Mouse (Mus musculus) liver (tissue): ENCODE data around the gene Nosip.

Experiments
- DNase-seq: peaks from one replicate; pipeline ENCODE4 v3.0.0-alpha.2; 2020; ENCODE audit warnings: mixed read lengths

Gene Nosip

GRCm38 (mm10) chr7:45060632-45061122 is 1.6 kb upstream of the Nosip start:
- DNase-seq: no peak

DNA sequence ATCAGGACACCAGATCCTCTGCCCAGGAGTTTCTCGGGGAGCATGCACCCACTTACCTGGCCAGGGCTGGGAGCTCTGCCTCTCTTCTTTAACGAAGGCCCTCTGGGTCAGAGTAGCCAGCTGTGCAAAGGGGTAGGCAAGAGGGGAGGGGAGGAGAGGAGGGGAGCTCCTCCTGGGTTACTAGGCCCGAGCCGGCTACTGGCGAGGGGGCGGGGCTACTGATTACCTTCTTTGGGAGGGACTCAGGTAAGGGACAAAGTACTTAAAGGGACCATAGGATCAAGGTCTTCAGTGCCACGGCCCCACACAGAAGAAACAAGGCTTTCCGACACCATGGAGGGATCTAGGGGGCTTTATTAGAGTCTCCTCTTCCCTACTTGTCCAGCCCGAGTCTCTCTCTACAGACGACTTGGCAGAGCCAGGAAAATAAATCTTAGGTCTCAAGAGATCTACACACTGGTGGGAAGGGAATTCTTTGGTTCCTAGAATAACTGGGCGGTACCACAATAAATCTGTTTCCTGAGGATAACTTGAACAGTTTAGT is 625 bp upstream of the Nosip start:
- peak; percentile 70 for DNase-seq

GRCm38 (mm10) chr7:45067190-45067999 is 5.2 kb downstream of the Nosip start:
- no peak for DNase-seq

DNA sequence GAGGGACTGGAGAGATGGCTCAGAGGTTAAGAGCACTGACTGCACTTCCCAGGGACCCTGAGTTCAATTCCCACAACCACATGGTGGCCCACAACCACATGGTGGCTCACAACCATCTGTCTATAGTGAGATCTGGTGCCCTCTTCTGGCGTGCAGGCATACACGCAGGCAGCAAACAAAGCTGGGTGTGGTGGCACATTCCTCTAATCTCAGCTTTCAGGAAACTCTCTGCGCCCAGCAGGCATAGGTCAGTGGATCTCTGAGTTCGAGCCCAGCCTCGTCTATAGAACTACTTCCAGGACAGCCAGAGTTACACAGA is 5.7 kb downstream of the Nosip start:
- peak; percentile 59 for DNase-seq

GRCm38 (mm10) chr7:45069671-45070070 is 7.4 kb downstream of the Nosip start:
- no peak for DNase-seq

- DNase-seq: no peak
These were observed 10.0 kb downstream of the Nosip start for GRCm38 (mm10) chr7:45072230-45072629.

DNA sequence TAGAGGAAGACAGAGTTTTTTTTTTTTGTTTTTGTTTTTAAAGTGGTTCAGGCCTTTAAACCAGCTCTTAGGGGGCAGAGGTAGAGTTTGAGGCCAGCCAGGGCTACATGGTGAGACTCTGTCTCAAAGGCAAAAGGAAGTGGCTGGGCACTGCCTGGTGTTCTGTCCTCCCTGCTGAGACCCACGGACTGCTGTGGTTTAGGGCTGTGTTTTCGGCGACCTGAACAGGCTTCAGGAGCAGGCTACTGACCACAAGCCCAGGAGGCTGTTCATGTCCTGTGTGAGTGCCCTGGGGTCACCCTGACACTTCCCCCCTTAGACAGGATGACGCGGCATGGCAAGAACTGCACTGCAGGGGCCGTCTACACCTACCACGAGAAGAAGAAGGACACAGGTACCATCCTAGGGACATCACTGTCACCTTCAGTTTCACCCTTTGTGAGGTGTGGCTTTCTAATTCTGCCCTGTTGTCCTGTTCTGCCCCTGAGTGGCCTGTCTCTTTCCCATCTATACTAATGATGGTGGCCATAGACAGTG is 11.0 kb downstream of the Nosip start:
- no peak for DNase-seq

DNA sequence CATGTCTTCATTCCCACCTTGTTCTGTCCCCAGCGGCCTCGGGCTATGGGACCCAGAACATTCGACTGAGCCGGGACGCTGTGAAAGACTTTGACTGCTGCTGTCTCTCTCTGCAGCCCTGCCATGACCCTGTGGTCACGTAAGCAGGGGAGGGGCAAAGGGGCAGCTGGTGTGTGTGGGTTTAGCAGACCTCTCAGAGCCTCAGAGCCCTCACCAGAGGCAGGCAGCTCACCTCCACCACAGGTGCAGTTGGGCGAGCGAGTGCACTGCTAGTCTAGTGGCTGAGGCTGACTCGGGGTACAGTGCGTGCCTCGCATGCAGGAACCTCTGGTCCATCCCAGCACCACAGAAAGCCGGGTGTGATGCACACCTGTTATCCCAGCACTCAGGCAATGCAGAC is 11.7 kb downstream of the Nosip start:
- DNase-seq: no peak

- no peak for DNase-seq
These were observed 13.2 kb downstream of the Nosip start for GRCm38 (mm10) chr7:45075405-45075804.

GRCm38 (mm10) chr7:45076501-45076900 is 14.3 kb downstream of the Nosip start:
- no peak for DNase-seq

DNA sequence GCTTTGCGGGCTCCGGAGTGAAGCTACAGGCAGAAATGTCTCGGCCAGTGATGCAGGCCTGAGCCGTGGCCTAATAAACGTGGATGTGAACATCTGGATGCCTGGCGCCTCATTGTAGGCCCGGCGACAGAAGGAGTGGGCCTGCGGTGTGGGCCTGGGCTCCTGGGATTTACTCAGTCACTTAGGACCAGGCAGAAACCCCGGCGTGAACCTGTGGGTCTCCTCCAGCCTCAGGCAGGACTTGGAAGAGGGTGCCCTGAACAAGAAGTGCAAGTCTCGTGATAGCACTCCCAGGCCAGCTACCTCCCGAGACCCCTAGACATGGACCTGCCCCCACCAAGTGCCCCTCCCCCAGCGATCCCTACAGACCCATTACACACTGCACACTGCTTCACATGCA is 15.1 kb downstream of the Nosip start:
- no peak for DNase-seq

GRCm38 (mm10) chr7:45077829-45078228 is 15.6 kb downstream of the Nosip start:
- no peak for DNase-seq

DNA sequence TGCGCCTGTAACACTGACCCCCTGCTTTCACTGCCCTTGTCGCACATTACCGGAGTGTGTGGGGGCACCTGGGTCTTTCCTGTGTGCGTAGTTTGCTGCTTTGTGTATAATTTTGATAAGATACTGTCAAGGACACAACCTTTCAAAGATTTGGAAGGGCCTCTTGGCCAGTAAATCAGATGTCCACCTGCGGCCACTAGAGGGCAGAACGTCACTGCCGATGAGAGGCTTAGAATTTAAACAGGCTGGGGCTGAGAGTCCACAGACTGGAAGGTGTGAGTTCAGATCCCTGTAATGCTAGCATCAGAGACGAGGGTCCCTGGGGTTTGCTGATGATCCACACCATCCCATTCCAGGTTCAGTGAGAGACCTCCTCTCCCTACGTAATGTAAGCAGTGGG is 16.3 kb downstream of the Nosip start:
- DNase-seq: peak; percentile 78

- peak; percentile 88 for DNase-seq
These were observed 17.6 kb downstream of the Nosip start for GRCm38 (mm10) chr7:45079856-45080255.

DNA sequence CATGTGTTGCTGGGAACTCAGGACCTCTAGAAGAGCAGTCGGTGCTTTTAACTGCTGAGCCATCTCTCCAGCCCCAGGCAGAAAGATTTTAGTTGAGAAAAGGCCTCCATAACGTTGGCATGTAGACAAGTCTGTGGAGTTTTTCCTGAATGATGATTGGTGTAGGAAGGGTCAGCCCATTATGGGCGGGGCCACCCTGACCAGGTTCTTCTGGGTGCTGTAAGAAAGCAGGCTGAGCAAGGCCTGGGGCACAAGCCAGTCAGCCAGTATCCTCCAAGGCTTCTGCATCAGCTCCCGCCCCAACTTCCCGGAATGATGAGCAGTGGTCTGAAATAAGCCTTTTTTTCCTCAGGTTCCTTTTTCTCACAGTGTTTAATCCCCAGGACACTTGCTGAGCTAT is 18.8 kb downstream of the Nosip start:
- no peak for DNase-seq

DNA sequence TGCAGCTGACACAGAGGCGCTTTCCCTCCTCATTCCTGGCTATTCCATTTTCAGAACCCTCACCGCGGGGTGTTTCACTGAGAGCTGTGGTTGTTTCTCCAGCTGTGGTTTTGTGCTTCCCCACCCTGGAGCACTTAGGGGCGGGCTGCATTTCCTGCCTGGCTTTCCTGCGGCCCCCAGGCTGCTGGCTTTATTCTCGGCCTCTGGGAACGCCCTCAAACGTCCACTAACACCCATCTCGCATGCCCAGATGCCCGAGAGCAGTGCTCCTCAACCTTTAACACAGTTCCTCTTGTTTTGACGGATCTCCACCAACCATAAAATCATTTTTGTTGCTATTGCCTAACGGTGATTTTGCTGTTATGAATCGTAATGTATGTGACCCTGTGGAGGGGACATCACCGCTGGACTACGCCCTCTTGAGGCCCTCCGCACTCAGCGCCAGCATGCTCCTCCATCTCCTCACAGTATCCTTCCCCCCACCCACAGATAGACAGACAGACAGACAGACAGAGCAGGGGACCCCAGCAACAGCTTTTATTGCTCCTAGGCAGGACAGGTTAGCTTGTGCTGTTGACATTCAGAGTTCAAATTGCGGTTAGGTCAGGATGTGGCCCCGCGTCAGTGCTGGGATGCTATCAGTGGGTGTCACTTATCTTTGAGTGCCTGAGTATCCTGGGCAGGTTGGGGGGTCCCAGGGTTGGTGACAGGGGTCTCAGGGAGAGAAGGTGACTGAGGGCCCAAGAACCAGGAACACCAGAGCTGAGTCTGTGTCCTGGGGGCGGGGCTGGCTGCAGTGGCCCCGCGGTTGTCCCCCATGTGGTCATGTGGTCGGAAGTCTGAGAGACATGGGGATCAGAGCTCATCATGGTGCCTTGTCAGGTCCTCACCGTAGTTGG is 20.4 kb downstream of the Nosip start:
- DNase-seq: peak; percentile 56

GRCm38 (mm10) chr7:45083300-45083890 is 21.2 kb downstream of the Nosip start:
- DNase-seq: no peak

- no peak for DNase-seq
These were observed 23.9 kb downstream of the Nosip start for GRCm38 (mm10) chr7:45086084-45086483.

GRCm38 (mm10) chr7:45088597-45088996 is 26.4 kb downstream of the Nosip start:
- DNase-seq: no peak

GRCm38 (mm10) chr7:45090251-45090977 is 28.2 kb downstream of the Nosip start:
- peak; percentile 78 for DNase-seq

- DNase-seq: peak; percentile 59
These were observed 29.1 kb downstream of the Nosip start for GRCm38 (mm10) chr7:45091001-45091990.
